Mouse (Mus musculus): ENCODE data around the gene Plekhh1.

Plekhh1 gene

GRCm38 (mm10) chr12:79034331-79034730, 5.4 kb downstream of the Plekhh1 start:
- no peak for DNase-seq

GRCm38 (mm10) chr12:79035349-79035748, 6.4 kb downstream of the Plekhh1 start:
- DNase-seq, result no peak

GRCm38 (mm10) chr12:79039708-79040107, 10.7 kb downstream of the Plekhh1 start:
- no peak for DNase-seq

- DNase-seq, result no peak
Observed at GRCm38 (mm10) chr12:79040201-79040827, 11.4 kb downstream of the Plekhh1 start.

GRCm38 (mm10) chr12:79041436-79041835, 12.5 kb downstream of the Plekhh1 start:
- no peak for DNase-seq

- no peak for DNase-seq
Observed at GRCm38 (mm10) chr12:79044668-79045067, 15.7 kb downstream of the Plekhh1 start.

- no peak for DNase-seq
Observed at GRCm38 (mm10) chr12:79046171-79046570, 17.2 kb downstream of the Plekhh1 start.

GRCm38 (mm10) chr12:79047203-79047602, 18.2 kb downstream of the Plekhh1 start:
- no peak for DNase-seq

GRCm38 (mm10) chr12:79048898-79049297, 19.9 kb downstream of the Plekhh1 start:
- DNase-seq, result no peak

GRCm38 (mm10) chr12:79049807-79050206, 20.8 kb downstream of the Plekhh1 start:
- DNase-seq, result no peak

GRCm38 (mm10) chr12:79050545-79051212, 21.7 kb downstream of the Plekhh1 start:
- DNase-seq, result no peak

- no peak for DNase-seq
Observed at GRCm38 (mm10) chr12:79052073-79052472, 23.1 kb downstream of the Plekhh1 start.

- DNase-seq, result no peak
Observed at GRCm38 (mm10) chr12:79055276-79055675, 26.3 kb downstream of the Plekhh1 start.

GRCm38 (mm10) chr12:79059573-79059972, 30.6 kb downstream of the Plekhh1 start:
- DNase-seq, result no peak

- DNase-seq, result no peak
Observed at GRCm38 (mm10) chr12:79060134-79060533, 31.2 kb downstream of the Plekhh1 start.

- DNase-seq, result no peak
Observed at GRCm38 (mm10) chr12:79060766-79061652, 32.0 kb downstream of the Plekhh1 start.

GRCm38 (mm10) chr12:79064451-79064850, 35.5 kb downstream of the Plekhh1 start:
- no peak for DNase-seq

GRCm38 (mm10) chr12:79066431-79066830, 37.5 kb downstream of the Plekhh1 start:
- no peak for DNase-seq

- DNase-seq, result no peak
Observed at GRCm38 (mm10) chr12:79067526-79067925, 38.6 kb downstream of the Plekhh1 start.

- DNase-seq, result no peak
Observed at GRCm38 (mm10) chr12:79068306-79068705, 39.3 kb downstream of the Plekhh1 start.

GRCm38 (mm10) chr12:79069187-79069608, 40.2 kb downstream of the Plekhh1 start:
- DNase-seq, result no peak

GRCm38 (mm10) chr12:79069916-79070315, 41.0 kb downstream of the Plekhh1 start:
- no peak for DNase-seq

GRCm38 (mm10) chr12:79070736-79071333, 41.9 kb downstream of the Plekhh1 start:
- DNase-seq, result no peak

All from cerebellum, adult 8-10 months (tissue).